Mouse (Mus musculus) myocyte (in vitro differentiated cells): Measurements from ENCODE around the gene Psapl1. TPM values are rescaled to one million over a fixed set of nuclear protein-coding genes. Genes with fewer than 3 reads are reported as not detected.

ENCODE experiments used
- H3K27me3 ChIP-seq: one replicate; pipeline ENCODE4 v1.6.1; 2011; ENCODE audit not compliant: control insufficient read depth, insufficient read depth, insufficient read length
- H3K36me3 ChIP-seq: one replicate; pipeline ENCODE4 v1.6.1; 2011; ENCODE audit not compliant: control insufficient read depth, insufficient read depth
- H3K4me2 ChIP-seq: one replicate; pipeline ENCODE4 v1.6.1; 2011; ENCODE audit warnings: low read depth, control low read depth
- H3K4me3 ChIP-seq: one replicate; pipeline ENCODE4 v1.5.1; 2011; ENCODE audit warnings: mild to moderate bottlenecking, control low read depth, moderate library complexity
- H3K79me2 ChIP-seq: one replicate; pipeline ENCODE4 v1.6.1; 2011; ENCODE audit not compliant: control insufficient read depth, insufficient read depth
- H3ac ChIP-seq: one replicate; pipeline ENCODE4 v1.6.1; 2011; ENCODE audit not compliant: control insufficient read depth, insufficient read length
- CEBPB ChIP-seq: IDR thresholded peaks from 2 replicates; pipeline ENCODE4 v1.6.1; 2011; ENCODE audit warnings: mild to moderate bottlenecking, moderate library complexity; ENCODE audit not compliant: poor library complexity, insufficient read depth, severe bottlenecking
- E2F4 ChIP-seq: IDR thresholded peaks from one replicate; pipeline ENCODE4 v1.6.1; 2011; ENCODE audit warnings: mild to moderate bottlenecking, control low read depth, moderate library complexity; ENCODE audit not compliant: insufficient read depth
- MAX ChIP-seq: IDR thresholded peaks from one replicate; pipeline ENCODE4 v1.6.1; 2011; ENCODE audit warnings: low read depth, mild to moderate bottlenecking, control low read depth
- MYOD1 ChIP-seq, 3 experiments: IDR thresholded peaks; one replicate each; pipeline ENCODE4 v1.6.1; 2011; ENCODE audit warnings: control low read depth in 2 of 3, low read depth in 2 of 3, mild to moderate bottlenecking in 2 of 3, moderate library complexity in 1 of 3; ENCODE audit not compliant: insufficient read length in 2 of 3, control insufficient read depth in 1 of 3
- MYOG ChIP-seq, 3 experiments: IDR thresholded peaks; one replicate each; pipeline ENCODE4 v1.6.1; 2011; ENCODE audit warnings: control low read depth in 2 of 3, low read depth in 2 of 3, mild to moderate bottlenecking in 2 of 3; ENCODE audit not compliant: insufficient read length in 2 of 3, control insufficient read depth in 1 of 3, insufficient read depth in 1 of 3
- POLR2A ChIP-seq: IDR thresholded peaks from one replicate; pipeline ENCODE4 v1.6.1; 2011; ENCODE audit warnings: low read depth, mild to moderate bottlenecking, control low read depth, moderate library complexity; ENCODE audit not compliant: insufficient read length
- POLR2AphosphoS2 ChIP-seq: IDR thresholded peaks from one replicate; pipeline ENCODE4 v1.6.1; 2011; ENCODE audit warnings: low read depth, control low read depth; ENCODE audit not compliant: insufficient read length
- REST ChIP-seq: IDR thresholded peaks from one replicate; pipeline ENCODE4 v1.6.1; 2011; ENCODE audit warnings: mild to moderate bottlenecking, control low read depth, moderate library complexity; ENCODE audit not compliant: insufficient read depth, insufficient read length
- SRF ChIP-seq: IDR thresholded peaks from one replicate; pipeline ENCODE4 v1.6.1; 2011; ENCODE audit warnings: low read depth; ENCODE audit not compliant: control insufficient read depth, insufficient read length
- TCF12 ChIP-seq: IDR thresholded peaks from one replicate; pipeline ENCODE4 v1.6.1; 2011; ENCODE audit warnings: mild to moderate bottlenecking, control low read depth; ENCODE audit not compliant: poor library complexity, insufficient read depth, severe bottlenecking
- TCF3 ChIP-seq: IDR thresholded peaks from one replicate; pipeline ENCODE4 v1.6.1; 2011; ENCODE audit warnings: low read depth, control low read depth; ENCODE audit not compliant: insufficient read length
- USF1 ChIP-seq: IDR thresholded peaks from one replicate; pipeline ENCODE4 v1.6.1; 2011; ENCODE audit warnings: low read depth, mild to moderate bottlenecking, control low read depth, moderate library complexity
- polyA plus RNA-seq: library from polyadenylated mRNA; unstranded; fragments of >200 nt; fragmentation: generic; extraction: Trizol; gene quantifications from one replicate; pipeline ENCODE4 v1.2.1, GENCODE M21; 2012; ENCODE audit warnings: missing spikeins

The Psapl1 gene
- polyA plus RNA-seq = 0.05 TPM

DNA sequence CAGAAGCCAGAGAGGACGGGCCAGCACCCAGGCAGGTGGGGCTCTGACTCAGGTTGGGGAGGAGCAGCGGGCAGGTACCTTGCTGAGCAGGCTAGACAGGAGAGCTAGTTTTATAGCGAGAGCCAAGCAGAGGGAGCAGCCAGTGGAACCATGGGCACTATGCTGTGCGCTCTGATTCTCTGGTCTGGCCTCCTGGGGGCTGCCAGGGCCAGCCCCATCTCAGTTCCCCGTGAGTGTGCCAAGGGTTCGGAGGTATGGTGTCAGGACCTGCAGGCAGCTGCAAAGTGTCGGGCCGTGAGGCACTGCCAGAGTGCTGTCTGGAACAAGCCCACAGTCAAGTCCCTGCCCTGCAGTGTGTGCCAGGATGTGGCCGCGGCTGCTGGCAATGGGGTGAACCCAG is at the start of gene Psapl1:
Gene Psapl1, plus strand, starts transcription at position 106 of the 400 bp plus-strand sequence.
- no peak within 1 kb of the TSS for H3K4me3 ChIP-seq
- no peaks in the 10 kb centered on the region for H3K27me3 ChIP-seq
- H3K4me2 ChIP-seq = no peak within 1 kb of the TSS
- H3K79me2 ChIP-seq = no peaks in the 10 kb centered on the region
- TF ChIP-seq REST = no peak
- no peak for TF ChIP-seq MYOD1 (IDR thresholded peaks at IDR 0.05; ENCODE audit: control insufficient read depth in 1 of 3, insufficient read length in 2 of 3, low read depth in 2 of 3)
- no peak for TF ChIP-seq TCF3
- TF ChIP-seq TCF12 = no peak
- no peak for TF ChIP-seq USF1
- TF ChIP-seq CEBPB = no peak
- no peak for TF ChIP-seq MAX
- no peak for TF ChIP-seq POLR2AphosphoS2
- TF ChIP-seq SRF = no peak
- TF ChIP-seq E2F4 = no peak
- no peak for TF ChIP-seq POLR2A
- no peaks in the 10 kb centered on the region for H3K36me3 ChIP-seq
- no peak within 1 kb of the TSS for H3ac ChIP-seq

- H3ac ChIP-seq = no peak overlapping the region
- H3K36me3 ChIP-seq = no peaks in the 10 kb centered on the region
- no peaks in the 10 kb centered on the region for H3K79me2 ChIP-seq
- TF ChIP-seq TCF12 (no peak), MYOG (IDR thresholded peaks at IDR 0.05; ENCODE audit: control insufficient read depth in 1 of 3, insufficient read depth in 1 of 3, insufficient read length in 2 of 3, low read depth in 2 of 3) (no peak), SRF (no peak), MYOD1 (IDR thresholded peaks at IDR 0.05; ENCODE audit: control insufficient read depth in 1 of 3, insufficient read length in 2 of 3, low read depth in 2 of 3) (no peak), TCF3 (no peak), E2F4 (no peak), USF1 (no peak), POLR2AphosphoS2 (no peak), REST (no peak), CEBPB (no peak), MAX (no peak), POLR2A (no peak)
- H3K27me3 ChIP-seq = no peaks in the 10 kb centered on the region
- H3K4me2 ChIP-seq = no peak overlapping the region
- no peak overlapping the region for H3K4me3 ChIP-seq
Measured at GRCm38 (mm10) chr5:36154879-36155485, 48.8 kb upstream of the Psapl1 start.

- TF ChIP-seq MYOG (IDR thresholded peaks at IDR 0.05; ENCODE audit: control insufficient read depth in 1 of 3, insufficient read depth in 1 of 3, insufficient read length in 2 of 3, low read depth in 2 of 3) (peak; percentile 8 to 91 (median 84)), TCF3 (no peak), TCF12 (peak; percentile 10), MYOD1 (IDR thresholded peaks at IDR 0.05; ENCODE audit: control insufficient read depth in 1 of 3, insufficient read length in 2 of 3, low read depth in 2 of 3) (peak in 2 of 3 experiments; percentile 65 to 94), MAX (no peak), E2F4 (no peak), SRF (no peak), USF1 (peak; percentile 75)
- Histone ChIP-seq H3K79me2 (no peaks in the 10 kb centered on the region), H3K36me3 (no peaks in the 10 kb centered on the region)
Measured at GRCm38 (mm10) chr5:36165424-36166302, 38.2 kb upstream of the Psapl1 start.

DNA sequence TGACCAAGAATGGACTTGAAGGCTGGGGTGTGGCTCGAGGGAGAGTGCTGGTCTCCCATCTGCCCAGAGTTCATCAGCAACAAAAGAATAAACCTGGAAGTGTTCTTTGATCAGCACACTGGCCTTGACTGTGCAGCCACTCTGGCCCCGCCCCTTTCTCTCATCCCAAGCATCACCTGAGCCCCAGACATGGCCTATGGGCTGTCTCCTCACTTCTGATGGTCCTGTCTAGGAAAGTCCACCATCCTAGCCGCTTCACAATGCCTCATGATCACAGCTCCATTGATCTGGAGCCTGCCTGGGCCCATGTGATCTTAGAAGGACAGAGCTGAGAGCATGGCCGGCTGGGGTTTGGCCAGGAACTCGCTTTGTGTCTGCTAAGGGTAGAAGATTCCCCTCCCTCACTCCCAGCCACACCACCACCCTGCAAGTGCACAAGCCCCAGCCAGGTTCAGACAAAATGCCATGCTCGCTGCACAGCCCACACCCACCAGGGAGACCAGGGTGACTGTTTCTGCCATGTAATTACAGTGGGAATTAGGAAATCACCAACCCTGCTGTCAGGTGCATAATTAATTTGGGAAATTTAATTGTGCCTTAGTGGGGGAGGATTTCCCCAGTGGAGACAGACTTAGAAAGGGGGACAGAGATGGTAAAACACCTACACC is 37.3 kb upstream of the Psapl1 start:
- Histone ChIP-seq H3K79me2 (no peaks in the 10 kb centered on the region), H3K36me3 (no peaks in the 10 kb centered on the region), H3K4me3 (no peak overlapping the region), H3K27me3 (no peaks in the 10 kb centered on the region), H3K4me2 (peak overlapping the region; percentile 41), H3ac (no peak overlapping the region)
- no peak for TF ChIP-seq POLR2AphosphoS2

More at GRCm38 (mm10) chr5:36165424-36166302, 38.2 kb upstream of the Psapl1 start:
- H3K27me3 ChIP-seq = no peaks in the 10 kb centered on the region
- H3ac ChIP-seq = no peak overlapping the region
- peak overlapping the region; percentile 41 for H3K4me2 ChIP-seq
- no peak overlapping the region for H3K4me3 ChIP-seq
